Mouse (Mus musculus) liver, postnatal 0 days (tissue): Measurements from ENCODE around the gene Adprhl1. TPM values are rescaled to one million over a fixed set of nuclear protein-coding genes. Genes with fewer than 3 reads are reported as not detected.

Source experiments
- ATAC-seq: fragments of 200-750 bp; cut with Nextera tagmentation; 2 replicates; pipeline ENCODE4 v1.8.0; 2017; ENCODE audit warnings: mild to moderate bottlenecking, moderate library complexity
- DNase-seq: peaks from one replicate; pipeline ENCODE4 v3.0.0-alpha.2; 2016
- H3K27ac ChIP-seq: fragments of 300-500 bp; sonication (generic); 2 replicates; pipeline ENCODE4 v1.5.1; 2014; ENCODE audit warnings: antibody characterized with exemption, moderate library complexity, mild to moderate bottlenecking, low read depth
- H3K27me3 ChIP-seq: fragments of 300-500 bp; sonication (generic); 2 replicates; pipeline ENCODE4 v1.6.1; 2014; ENCODE audit warnings: low read length, control low read depth, mixed read lengths; ENCODE audit not compliant: insufficient read depth
- H3K36me3 ChIP-seq: fragments of 300-500 bp; sonication (generic); replicated peaks from 2 replicates; pipeline ENCODE4 v1.6.1; 2014; ENCODE audit warnings: mild to moderate bottlenecking, control low read depth, low read length, moderate library complexity, mixed read lengths; ENCODE audit not compliant: insufficient read depth
- H3K4me1 ChIP-seq: fragments of 300-500 bp; sonication (generic); 2 replicates; pipeline ENCODE4 v1.6.1; 2014; ENCODE audit warnings: antibody characterized with exemption, mild to moderate bottlenecking, control low read depth; ENCODE audit not compliant: insufficient read depth
- H3K4me2 ChIP-seq: fragments of 300-500 bp; sonication (generic); 2 replicates; pipeline ENCODE4 v1.6.1; 2014; ENCODE audit warnings: low read depth, mild to moderate bottlenecking, low read length, moderate library complexity, mixed read lengths
- H3K4me3 ChIP-seq: fragments of 300-500 bp; sonication (generic); 2 replicates; pipeline ENCODE4 v1.5.1; 2014; ENCODE audit warnings: low read depth, low read length
- H3K9ac ChIP-seq: fragments of 300-500 bp; sonication (generic); replicated peaks from 2 replicates; pipeline ENCODE4 v1.6.1; 2014; ENCODE audit warnings: mild to moderate bottlenecking, moderate library complexity
- H3K9me3 ChIP-seq: fragments of 300-500 bp; sonication (generic); 2 replicates; pipeline ENCODE4 v1.6.1; 2016; ENCODE audit warnings: mild to moderate bottlenecking, control low read depth, low read length, mixed read lengths
- CTCF ChIP-seq: sonication (generic); IDR thresholded peaks from 2 replicates; pipeline ENCODE4 v1.5.1; 2016; ENCODE audit warnings: antibody characterized with exemption, low read depth
- EP300 ChIP-seq: IDR thresholded peaks from 2 replicates; pipeline ENCODE4 v1.6.1; 2016; ENCODE audit warnings: antibody characterized with exemption, low read depth, mild to moderate bottlenecking
- WGBS: fragments of 180-500 bp; shearing (Covaris S2); extraction: QIAGEN DNeasy Blood & Tissue Kit; methylation state at CpG from one replicate; pipeline ENCODE4 v1.1.7; 2014; ENCODE audit not compliant: insufficient replicate concordance; 5-methylcytosine and 5-hydroxymethylcytosine counted together
- microRNA counts: library from miRNA; unstranded; fragments of <30 nt; microRNA quantifications from one replicate; lab custom pipeline; 2015
- microRNA-seq: library from miRNA; unstranded; fragments of <30 nt; microRNA quantifications from one replicate; pipeline ENCODE4, GENCODE M21; 2016
- polyA plus RNA-seq: library from polyadenylated mRNA; unstranded; fragments of >200 nt; fragmentation: Nextera tagmentation; extraction: Ambion mirVana; gene quantifications from 2 replicates; pipeline ENCODE4 v1.2.1, GENCODE M21; 2015

Gene Adprhl1
- polyA plus RNA-seq, 1 experiment from 2014 or later: not detected

GRCm38 (mm10) chr8:13178137-13178536 is 75.8 kb downstream of the Adprhl1 start:
- DNase-seq (no peak), ATAC-seq (peak; percentile 21; the same call in 1 of the 2 replicates)
- Histone ChIP-seq H3K27me3 (no peaks in the 10 kb centered on the region), H3K36me3 (peaks cover 42% of the 10 kb centered on the region), H3K4me2 (no peak overlapping the region), H3K4me1 (no peaks in the 10 kb centered on the region), H3K9me3 (no peaks in the 10 kb centered on the region), H3K9ac (no peak overlapping the region), H3K4me3 (no peak overlapping the region), H3K27ac (no peak overlapping the region)
- TF ChIP-seq CTCF: no peak
- TF ChIP-seq EP300: no peak
- WGBS: 88% methylated on average over 5 of the region's 5 CpGs

DNA sequence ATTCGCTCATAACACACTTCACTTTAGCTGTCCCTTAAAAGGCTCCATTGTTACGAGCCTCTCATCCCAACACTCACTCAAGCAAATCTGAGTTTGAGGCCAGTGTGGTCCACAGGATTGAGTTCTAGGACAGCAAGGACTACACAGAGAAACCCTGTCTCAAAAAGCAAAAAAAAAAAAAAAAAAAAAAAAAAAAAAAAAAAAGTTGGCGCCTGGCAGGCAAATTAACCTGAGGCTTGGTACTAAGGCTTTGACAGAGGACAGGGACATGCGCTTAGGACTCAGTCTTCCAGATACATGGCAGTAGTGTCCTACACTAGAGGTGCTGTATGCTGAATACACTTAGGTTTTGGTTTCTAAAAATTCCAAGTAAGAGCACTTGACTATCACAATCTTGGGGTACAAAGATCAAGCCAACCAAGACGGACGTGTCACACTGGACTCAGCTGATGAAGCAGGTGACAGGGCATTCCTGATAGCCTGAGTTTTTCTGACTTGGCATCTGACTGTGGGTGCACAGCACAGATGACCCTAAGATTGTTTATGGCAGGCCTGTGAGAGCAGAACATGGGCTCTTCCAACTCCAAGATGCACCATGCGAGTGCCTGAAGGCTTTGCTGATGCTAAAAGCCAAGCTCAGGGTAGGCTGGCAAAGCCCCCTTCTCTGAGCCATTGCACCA is 76.6 kb downstream of the Adprhl1 start:
- no peaks in the 10 kb centered on the region for H3K27me3 ChIP-seq
- no peak overlapping the region for H3K9ac ChIP-seq
- H3K4me2 ChIP-seq: no peak overlapping the region
- no peak for TF ChIP-seq EP300
- TF ChIP-seq CTCF: no peak
- no peak overlapping the region for H3K27ac ChIP-seq
- DNase-seq (no peak), ATAC-seq (no peak)
- no peaks in the 10 kb centered on the region for H3K9me3 ChIP-seq
- no peaks in the 10 kb centered on the region for H3K4me1 ChIP-seq
- H3K4me3 ChIP-seq: no peak overlapping the region
- H3K36me3 ChIP-seq: peaks cover 50% of the 10 kb centered on the region
- WGBS: 83% methylated on average over 7 of the region's 7 CpGs

DNA sequence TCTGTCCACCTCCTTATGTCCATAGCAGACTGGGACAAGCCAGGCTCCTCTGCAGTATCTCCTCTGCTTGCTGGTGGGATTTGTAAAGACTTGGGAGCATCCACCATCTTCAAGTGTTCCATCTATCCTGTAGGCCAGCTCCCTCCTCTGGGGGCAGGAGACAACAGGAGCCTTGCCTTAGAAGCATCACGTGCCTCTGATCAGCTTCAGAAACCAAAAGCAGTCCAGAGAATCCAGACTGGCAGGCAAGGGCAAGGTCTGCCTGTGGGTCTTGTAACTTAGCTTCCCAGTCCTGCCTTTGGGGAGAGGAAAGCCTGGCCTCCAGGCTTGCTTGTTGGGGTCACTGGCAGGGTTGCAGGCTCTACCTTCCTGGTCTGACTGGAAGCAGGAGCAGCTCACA is 78.3 kb downstream of the Adprhl1 start:
- no peak for ATAC-seq
- Histone ChIP-seq H3K4me3 (no peak overlapping the region), H3K27me3 (no peaks in the 10 kb centered on the region), H3K9ac (no peak overlapping the region), H3K9me3 (no peaks in the 10 kb centered on the region), H3K4me2 (no peak overlapping the region), H3K27ac (no peak overlapping the region), H3K4me1 (no peaks in the 10 kb centered on the region), H3K36me3 (peaks cover 62% of the 10 kb centered on the region)
- TF ChIP-seq EP300: no peak
- TF ChIP-seq CTCF: no peak
- whole genome bisulfite sequencing: 80% methylated on average over 1 of the region's 1 CpGs
- DNase-seq: no peak

DNA sequence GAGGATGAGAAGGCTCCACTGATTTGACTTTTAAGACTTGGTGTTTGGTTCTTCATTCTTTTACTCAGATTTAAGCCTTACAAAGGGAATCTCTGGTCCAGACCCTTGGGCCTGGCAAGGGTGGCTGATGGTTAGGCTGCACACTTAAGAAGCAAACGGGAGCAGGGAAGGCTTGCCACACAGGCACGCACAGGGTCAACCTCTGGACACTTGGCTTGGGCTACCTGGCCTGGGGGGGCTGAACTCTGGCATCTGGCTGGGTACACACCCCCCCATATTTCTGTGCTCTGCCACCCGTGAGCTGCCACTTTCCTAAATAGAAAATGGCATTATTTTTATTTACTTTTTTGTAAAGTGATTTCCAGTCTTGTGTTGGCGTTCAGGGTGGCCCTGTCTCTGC is 79.2 kb downstream of the Adprhl1 start:
- Histone ChIP-seq H3K4me1 (no peaks in the 10 kb centered on the region), H3K27me3 (no peaks in the 10 kb centered on the region), H3K9me3 (no peaks in the 10 kb centered on the region), H3K27ac (no peak overlapping the region), H3K4me3 (no peak overlapping the region), H3K4me2 (no peak overlapping the region), H3K9ac (no peak overlapping the region), H3K36me3 (peaks cover 70% of the 10 kb centered on the region)
- WGBS: 87% methylated on average over 4 of the region's 4 CpGs
- no peak for TF ChIP-seq EP300
- ATAC-seq (no peak), DNase-seq (no peak)

- Histone ChIP-seq H3K4me1 (no peaks in the 10 kb centered on the region), H3K27me3 (no peaks in the 10 kb centered on the region), H3K4me3 (no peak overlapping the region), H3K36me3 (peaks cover 75% of the 10 kb centered on the region), H3K4me2 (no peak overlapping the region), H3K27ac (no peak overlapping the region), H3K9ac (no peak overlapping the region), H3K9me3 (no peaks in the 10 kb centered on the region)
- no peak for TF ChIP-seq EP300
- no peak for TF ChIP-seq CTCF
- DNase-seq (no peak), ATAC-seq (no peak)
- WGBS: 83% methylated on average over 4 of the region's 4 CpGs
Observed at GRCm38 (mm10) chr8:13174305-13174704, 79.7 kb downstream of the Adprhl1 start.

MicroRNAs within 50 kb of the gene (microRNA counts, 519-probe panel; counts per million panel counts)
- microRNA mmu-miR-1968 (lab: Ali Mortazavi, UCI): not detected

Small RNA genes lying within 50 kb of the gene (microRNA-seq; reads per million reads assigned to microRNA genes)
- 17.4 reads per million, percentile 26 among the genes with 10 or more reads in this experiment for gene Mir1968

Other genes starting within 250 kb of the Adprhl1 start
- 35.1 and 36.0 TPM in 2 replicates for gene F7, start 228.1 kb downstream of the Adprhl1 start, polyA plus RNA-seq
- gene F10, start 216.9 kb downstream of the Adprhl1 start, polyA plus RNA-seq: 531 and 542 TPM in 2 replicates
- gene Proz, start 193.2 kb downstream of the Adprhl1 start, polyA plus RNA-seq: 93.8 and 97.1 TPM in 2 replicates
- gene Pcid2, start 148.7 kb downstream of the Adprhl1 start, polyA plus RNA-seq: 6.7 and 8.8 TPM in 2 replicates
- 60.5 and 62.9 TPM in 2 replicates for gene Cul4a, start 148.5 kb downstream of the Adprhl1 start, polyA plus RNA-seq
- gene Lamp1, start 95.0 kb downstream of the Adprhl1 start, polyA plus RNA-seq: 199 and 206 TPM in 2 replicates
- 10.6 and 12.1 TPM in 2 replicates for gene Grtp1, start 53.5 kb downstream of the Adprhl1 start, polyA plus RNA-seq
- 5.0 and 5.9 TPM in 2 replicates for gene Dcun1d2, start 34.0 kb upstream of the Adprhl1 start, polyA plus RNA-seq
- gene Tmco3, start 34.0 kb upstream of the Adprhl1 start, polyA plus RNA-seq: 3.3 and 3.7 TPM in 2 replicates
- 45.9 and 52.5 TPM in 2 replicates for gene Tfdp1, start 84.6 kb upstream of the Adprhl1 start, polyA plus RNA-seq
- gene Atp4b, start 142.7 kb upstream of the Adprhl1 start, polyA plus RNA-seq: not detected in 2 replicates
- not detected in 2 replicates for gene Grk1, start 150.9 kb upstream of the Adprhl1 start, polyA plus RNA-seq
- not detected in 2 replicates for gene Tmem255b, start 181.0 kb upstream of the Adprhl1 start, polyA plus RNA-seq
- gene Gas6, start 240.3 kb upstream of the Adprhl1 start, polyA plus RNA-seq: 9.0 and 9.3 TPM in 2 replicates